Mouse (Mus musculus) embryo, embryonic 10 days (tissue): Measurements from ENCODE around the gene Arpc2.

Experiments
- DNase-seq: peaks from one replicate; pipeline ENCODE4 v3.0.0-alpha.2; 2015; ENCODE audit warnings: low spot score

Gene Arpc2

DNA sequence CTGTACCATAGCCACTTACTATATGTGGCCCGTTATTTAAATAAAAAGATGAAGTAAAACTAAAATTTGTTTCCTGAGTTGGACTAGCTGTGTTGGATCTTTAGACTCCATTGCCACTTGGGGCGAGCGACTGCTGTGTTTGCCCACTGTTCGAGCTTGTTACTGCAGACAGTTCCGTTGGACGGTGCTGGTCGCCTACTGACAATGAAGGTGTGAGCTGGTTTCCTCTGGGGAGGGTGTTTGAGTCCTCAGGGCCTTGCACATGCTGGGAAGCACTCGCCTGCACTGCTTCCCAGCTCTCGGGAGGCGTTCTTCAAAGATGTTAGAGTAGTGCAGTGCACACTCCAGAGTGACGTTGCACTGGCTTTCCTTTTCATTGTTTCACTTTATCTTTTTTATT, 3.7 kb downstream of the Arpc2 start:
- no peak for DNase-seq

DNA sequence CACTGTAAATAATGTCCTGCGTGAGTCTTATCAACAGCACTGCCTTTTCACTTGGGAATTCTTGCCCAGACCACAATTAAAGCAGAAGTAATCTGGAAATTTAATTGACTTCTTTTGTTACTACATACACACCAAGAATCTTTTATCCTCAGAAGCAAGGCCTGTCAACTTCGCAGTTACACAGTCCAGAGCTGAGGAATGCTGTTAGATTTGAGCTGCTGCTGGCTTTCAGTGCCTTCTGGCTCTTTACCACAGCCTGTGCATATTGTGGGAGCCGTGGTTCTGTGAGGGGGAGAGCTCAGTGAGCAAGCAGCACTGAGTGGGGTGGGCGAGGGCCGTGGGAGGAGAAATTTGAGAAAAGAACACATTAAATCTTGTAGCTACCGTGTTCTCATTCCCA, 4.4 kb downstream of the Arpc2 start:
- no peak for DNase-seq

DNA sequence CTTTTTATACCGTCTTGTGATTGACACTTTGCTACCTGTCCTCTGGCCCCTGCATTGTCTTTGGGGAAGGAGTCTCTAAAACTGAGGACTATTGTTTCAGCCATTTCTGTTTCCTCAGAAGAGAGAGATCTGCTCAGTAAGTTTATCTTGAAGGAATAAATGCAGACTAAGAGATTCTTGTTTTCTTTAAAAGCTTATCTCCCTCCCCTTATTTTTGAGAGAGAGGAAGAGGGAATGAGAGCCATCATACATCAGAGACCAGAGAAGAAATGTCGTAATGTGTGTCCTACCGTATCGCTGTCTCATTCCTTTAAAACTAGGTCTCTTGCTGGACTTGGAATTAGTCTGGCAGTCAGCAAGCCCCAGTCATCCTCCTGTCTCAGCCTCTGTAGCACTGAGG, 4.9 kb downstream of the Arpc2 start:
- DNase-seq: no peak

DNA sequence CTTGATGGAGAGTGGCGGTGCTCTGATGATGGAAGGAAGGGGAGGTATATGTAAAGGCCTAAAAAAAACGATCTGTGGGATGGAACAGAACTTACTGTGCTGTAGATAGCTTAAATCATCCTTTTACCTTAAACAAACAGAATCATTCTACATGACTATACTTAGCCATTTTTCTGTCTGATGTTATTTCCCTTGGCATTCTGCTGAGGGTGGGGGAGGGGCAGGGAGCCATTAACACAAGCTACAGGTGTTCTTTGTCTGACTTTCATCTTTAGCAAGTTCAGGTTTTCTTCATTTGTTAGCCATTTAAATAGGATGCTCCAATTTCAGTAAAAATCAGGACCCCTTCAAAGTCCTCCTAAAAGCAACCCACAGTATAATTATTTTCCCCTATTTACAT, 9.6 kb downstream of the Arpc2 start:
- DNase-seq: no peak

DNA sequence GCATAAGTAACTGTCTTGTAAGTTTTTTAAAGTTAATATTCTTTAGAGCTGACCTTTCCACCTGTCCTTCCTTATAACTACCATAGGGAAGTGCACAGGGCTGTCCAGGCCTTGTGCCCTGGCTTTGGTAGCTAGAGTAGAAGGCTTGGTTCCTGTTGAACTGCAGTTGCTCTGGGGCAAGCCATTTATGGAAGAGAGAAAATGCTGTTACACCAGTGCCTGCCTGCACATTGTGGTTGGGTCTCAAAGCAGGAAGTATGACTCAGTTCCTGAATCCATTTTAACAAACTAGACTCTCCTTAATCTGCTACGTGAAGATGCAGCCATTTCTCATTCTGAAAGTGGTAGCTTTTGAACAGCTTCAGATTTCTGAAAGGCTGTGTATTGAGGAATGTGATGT, 12.9 kb downstream of the Arpc2 start:
- no peak for DNase-seq

DNA sequence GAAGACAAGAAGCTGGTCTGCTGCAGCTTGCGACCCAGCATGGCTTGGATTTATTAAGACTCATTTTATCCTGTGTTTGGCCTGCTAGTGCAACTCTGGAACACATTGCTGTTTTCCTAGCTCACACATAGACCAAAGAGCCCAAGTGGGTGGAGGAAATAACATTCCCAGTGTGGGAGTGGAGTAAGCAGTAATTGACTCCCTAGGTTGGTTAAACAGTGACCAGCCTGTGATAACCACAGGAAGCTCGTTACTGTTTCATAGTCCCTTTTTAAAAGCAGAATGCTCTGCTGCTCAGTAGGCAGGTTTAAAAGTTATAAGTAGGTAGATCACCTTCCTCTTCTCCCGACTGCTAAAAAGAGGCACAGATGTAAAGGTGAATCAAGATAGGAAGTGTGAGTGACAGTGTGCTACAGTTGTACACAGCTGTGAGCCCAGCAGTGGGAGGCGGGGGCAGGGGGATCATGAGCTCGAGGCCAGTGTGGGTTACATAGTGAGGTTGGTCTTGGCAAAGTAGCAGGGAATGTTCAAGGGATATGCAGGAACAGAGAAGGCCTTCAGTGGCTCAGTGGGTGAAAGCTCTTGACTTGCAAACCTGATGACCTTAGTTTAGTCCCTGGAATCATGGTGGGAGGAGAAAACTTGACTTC, 13.6 kb downstream of the Arpc2 start:
- no peak for DNase-seq

DNA sequence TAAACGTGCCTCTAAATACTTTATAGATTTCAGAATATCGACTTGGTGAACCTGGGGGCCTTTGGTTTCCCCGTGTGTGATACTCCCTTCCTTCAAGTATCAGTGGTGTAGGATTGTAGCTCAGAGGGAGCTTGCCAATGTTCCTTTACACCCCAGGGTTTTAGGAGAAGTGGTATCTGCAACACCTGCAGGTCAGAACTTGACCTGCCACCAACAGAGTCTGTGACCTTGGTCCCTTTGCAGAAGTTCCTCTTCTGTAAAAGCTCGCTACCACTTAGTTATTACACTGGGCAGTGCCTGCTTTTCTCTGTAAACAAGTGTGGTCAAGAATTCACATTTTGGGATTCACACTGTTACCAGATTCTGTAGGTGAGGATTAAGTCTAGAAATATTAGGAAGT, 14.2 kb downstream of the Arpc2 start:
- no peak for DNase-seq

DNA sequence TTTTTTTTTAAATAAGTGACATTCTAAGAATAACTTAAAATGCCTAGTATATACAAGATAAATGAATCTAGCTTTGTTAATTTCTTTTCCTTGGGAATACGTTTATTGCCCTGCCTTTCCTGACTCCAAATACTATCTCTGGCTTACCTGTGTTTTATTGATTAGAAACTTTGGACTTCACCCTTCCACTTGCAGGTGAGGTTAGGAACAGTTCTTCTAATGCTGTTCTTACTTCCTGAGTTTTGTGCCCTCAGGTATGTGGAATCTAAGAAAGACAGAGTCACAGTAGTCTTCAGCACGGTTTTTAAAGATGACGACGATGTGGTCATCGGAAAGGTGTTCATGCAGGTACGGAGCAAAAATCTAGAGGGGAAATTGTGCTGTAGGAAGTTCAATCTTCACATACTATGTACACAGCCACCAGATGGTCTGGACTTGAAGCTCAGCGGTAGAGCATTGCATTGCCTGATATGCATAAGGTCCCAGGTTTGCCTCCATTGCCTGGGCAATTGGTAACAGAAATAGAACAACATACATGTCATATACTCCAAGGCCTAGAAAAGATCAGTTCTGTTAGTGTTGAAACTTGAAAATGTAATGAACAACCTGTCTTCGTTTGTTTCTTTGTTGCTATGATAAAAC, 19.9 kb downstream of the Arpc2 start:
- no peak for DNase-seq

DNA sequence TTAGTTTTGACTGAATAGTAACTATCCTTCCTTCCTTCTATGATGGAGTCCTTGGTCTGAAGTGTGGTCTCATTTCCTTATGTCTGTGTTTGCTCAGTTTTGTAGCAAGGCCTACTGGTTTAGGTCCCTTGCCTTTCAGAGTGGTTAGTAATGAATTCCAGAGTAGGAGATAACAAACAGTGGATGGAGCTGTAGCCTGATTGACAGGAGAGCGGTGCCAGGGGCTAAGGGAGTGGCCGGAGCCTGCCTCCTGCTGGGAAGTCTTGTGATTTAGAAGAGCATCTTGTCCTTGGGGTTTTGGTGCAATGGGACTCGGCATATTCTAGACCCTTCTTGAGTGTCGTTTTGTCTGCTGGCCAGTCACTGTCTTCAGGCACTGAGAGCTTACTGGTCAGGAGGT, 20.9 kb downstream of the Arpc2 start:
- no peak for DNase-seq

DNA sequence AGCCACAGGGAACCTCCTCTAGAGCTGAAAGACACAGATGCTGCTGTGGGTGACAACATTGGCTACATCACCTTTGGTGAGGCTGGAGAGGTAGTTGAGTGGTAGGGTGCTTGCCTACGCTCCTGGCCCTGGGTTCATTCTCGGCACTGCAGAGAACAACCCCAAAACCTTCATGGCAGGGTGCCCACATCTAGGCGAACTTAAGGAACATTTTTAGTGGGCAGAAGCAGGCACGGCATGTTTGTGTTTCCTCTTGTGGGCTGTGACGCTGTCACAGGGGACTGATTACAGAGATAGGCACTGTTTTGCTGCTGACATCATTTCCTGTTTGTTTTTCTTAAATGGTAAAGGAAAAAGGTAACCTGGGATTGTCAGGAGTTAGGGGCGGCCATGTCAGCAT, 26.6 kb downstream of the Arpc2 start:
- no peak for DNase-seq

DNA sequence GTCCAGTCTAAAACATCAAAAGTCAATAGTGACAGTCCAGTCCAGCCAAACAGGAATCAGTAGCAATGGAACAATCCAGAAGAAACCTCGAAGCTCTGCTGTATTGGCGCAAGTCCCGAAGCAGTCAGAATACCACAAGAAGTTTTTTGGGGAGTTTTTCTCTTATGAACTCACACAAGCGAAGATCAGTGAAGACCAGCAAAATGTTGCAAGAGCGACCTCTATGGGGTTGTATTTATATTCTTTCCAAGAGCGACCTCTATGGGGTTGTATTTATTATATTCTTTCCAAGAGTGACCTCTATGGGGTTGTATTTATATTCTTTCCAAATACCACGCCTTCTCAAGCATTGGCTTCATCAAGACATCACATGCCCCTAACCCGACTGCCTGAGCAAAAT, 32.9 kb downstream of the Arpc2 start:
- DNase-seq: no peak

DNA sequence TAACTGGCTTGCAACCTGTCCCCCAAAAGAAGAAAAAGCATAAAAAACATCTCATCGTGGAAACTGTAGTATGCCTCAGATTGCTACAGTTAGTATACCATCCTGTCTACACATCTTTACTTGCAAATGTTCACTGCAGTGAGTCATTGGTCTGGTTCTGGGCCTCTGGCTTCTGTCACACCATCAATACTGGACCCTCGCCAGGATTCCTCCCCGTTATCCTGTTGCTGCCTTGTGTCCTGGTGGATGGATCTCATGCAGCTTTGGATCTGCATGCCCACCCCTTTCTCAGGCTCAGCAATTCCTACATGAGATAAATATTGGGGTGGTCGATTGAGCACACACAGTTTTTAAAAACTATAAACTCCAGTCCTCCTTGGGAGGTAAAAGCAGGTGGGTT, 35.8 kb downstream of the Arpc2 start:
- no peak for DNase-seq

DNA sequence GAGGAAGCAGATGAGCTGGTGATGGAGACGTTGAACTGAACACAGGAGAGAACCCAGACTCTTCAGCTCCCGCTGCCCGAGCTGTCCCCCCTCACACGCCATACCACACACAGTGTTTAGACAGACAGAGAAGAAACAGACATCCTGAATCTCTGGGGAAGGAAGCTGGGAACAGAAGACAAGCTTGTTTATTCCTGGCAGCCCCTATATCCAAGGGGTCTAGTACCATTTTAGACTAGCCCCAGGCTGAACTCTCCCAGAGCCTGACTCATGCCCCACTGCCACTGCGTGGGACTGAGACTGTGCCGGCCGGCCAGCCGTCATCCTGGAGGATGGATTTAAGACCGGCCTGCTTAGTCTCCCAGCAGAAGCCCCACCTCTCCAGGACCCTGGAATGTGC, 39.1 kb downstream of the Arpc2 start:
- DNase-seq: peak; percentile 62

DNA sequence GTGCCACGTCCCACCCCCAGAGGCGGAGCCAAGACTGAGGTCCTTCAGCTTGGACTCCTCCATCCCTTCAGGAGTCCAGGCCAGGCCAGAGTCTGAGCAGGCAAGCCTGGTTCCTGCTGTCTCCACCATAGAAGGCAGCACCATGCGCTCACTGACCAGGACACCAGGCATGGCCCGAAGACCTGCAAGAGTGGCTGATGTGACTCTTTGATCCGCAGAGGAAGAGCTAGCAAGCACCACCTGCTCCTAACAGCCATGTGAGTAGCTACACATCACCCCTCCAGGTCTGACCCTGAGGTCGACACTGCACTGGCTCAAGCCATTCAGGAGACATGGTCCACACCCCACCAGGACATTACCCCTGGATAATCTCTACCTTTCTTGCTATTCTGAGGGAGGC, 41.2 kb downstream of the Arpc2 start:
- no peak for DNase-seq

DNA sequence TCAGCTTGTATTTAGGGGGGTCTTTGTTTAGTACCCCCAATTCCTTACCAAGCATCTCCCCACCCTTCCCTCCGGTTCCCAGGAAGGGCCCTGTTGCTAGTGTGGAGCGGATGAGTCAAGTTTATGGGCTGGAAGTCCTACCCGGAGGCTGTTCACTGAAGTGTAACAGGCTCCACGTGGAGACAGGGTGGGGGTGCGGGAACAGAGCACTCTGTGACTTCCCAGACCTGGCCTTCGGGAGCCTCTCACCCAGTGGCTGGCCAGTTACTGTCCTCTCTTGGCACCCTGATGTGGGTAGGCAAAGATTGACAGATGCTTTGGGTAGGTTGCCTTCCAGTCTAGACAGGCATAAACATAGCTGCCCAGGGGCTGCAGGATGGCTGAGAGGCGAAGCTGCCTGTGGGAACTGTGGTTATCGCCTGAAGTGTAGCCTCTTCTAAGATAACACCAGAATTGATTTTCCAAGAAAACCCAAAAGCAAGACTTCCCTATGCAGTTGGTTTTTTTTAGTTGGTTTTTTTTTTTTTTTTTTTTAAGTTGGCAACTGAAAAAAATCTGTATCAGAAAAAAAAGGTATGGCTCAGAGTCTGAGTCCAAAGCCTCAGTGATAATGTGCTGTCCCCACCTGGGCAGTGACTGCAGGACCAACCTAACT, 42.1 kb downstream of the Arpc2 start:
- DNase-seq: no peak

DNA sequence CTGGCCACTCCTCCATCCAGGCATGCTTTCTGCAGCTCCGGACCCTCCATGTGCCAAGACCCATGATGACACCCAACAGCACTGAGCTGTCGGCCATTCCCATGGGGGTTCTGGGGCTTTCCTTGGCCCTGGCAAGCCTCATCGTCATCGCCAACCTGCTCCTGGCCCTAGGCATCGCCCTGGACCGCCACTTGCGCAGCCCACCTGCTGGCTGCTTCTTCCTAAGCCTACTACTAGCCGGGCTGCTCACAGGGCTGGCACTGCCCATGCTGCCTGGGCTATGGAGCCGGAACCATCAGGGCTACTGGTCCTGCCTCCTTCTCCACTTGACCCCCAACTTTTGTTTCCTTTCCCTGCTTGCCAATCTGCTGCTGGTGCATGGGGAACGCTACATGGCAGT, 42.7 kb downstream of the Arpc2 start, which contains the start of gene Gpbar1:
Gene Gpbar1 (plus strand): TSS at position 13 of the 400 bp plus-strand sequence.
- no peak for DNase-seq

DNA sequence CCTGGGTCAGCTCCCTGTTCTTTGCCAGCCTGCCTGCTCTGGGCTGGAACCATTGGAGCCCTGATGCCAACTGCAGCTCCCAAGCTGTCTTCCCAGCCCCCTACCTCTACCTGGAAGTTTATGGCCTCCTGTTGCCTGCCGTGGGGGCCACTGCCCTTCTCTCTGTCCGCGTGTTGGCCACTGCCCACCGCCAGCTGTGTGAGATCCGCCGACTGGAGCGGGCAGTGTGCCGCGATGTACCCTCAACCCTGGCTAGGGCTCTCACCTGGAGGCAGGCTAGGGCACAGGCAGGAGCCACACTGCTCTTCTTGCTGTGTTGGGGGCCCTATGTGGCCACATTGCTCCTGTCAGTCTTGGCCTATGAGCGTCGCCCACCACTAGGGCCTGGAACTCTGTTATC, 43.1 kb downstream of the Arpc2 start:
- DNase-seq: no peak

DNA sequence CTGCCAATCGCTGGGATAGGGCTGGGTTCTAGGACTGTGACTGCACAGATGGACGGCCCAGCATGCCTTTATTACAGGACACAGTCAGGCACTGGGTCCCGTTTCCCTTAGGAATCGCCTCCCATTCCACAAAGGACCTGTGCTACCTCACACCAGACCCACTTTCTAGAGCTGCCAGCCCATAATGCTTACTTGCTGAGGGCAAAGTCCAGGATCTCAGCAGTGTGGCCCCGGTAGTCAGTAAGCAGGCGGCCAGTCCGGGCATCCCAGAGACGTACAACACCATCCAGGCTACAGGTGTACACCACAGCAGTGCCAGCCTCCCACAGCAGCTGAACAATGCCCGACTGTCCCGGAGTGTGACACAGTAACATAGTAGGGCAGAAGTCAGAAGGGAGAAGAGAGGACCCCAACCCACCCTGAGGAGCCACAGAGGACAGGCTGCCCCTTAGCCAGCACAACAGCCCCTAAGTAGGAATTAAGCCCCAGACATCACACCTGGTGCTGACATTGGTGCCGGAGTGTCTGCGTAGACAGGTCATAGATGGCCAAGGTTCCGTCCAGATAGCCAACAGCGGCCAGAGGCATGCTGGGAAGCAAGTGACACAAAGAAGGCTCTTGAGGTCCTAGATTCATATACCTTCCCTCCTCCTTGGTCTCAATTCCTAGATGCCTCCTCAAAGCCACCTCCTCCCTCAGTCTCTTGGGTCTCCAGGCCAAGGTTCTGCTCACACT, 44.9 kb downstream of the Arpc2 start:
- no peak for DNase-seq

DNA sequence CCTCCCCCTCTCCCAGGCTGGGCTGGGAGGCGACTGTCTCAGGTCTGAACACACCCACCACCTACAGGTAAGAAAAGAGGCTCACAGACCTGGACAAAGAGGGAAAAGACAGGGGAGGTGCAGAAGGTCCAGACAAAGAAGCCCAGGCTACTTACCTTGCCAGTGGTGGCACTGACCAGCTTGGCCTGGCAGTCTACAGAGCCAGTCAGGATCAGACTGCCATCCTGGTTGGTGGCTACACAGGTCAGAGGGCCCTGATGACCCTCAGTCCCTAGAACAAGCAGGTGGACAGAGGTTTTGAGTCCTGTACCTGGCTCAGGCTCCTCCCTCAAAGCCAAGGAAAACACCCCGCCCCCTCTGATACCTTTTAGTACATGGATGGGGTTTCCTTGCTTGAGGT, 45.5 kb downstream of the Arpc2 start:
- no peak for DNase-seq

DNA sequence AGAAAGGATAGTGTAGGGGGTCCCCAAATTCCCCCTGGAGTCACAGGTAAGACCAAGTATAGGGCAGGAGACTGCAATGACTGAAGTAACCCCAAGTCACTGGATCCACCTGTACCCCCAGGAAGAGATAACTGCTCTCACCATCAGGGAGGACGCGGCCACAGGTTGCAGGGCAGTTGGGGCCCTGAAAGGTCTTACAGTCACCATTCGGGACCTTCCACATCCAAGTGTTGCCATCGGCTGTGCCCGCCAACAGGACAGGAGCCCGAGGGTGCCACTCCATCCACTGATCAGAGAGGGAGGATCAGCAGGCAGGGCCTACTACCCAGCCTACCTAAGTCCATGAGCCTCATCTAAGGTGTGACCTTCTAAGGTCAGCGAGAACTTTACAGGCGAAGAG, 46.0 kb downstream of the Arpc2 start:
- DNase-seq: no peak

DNA sequence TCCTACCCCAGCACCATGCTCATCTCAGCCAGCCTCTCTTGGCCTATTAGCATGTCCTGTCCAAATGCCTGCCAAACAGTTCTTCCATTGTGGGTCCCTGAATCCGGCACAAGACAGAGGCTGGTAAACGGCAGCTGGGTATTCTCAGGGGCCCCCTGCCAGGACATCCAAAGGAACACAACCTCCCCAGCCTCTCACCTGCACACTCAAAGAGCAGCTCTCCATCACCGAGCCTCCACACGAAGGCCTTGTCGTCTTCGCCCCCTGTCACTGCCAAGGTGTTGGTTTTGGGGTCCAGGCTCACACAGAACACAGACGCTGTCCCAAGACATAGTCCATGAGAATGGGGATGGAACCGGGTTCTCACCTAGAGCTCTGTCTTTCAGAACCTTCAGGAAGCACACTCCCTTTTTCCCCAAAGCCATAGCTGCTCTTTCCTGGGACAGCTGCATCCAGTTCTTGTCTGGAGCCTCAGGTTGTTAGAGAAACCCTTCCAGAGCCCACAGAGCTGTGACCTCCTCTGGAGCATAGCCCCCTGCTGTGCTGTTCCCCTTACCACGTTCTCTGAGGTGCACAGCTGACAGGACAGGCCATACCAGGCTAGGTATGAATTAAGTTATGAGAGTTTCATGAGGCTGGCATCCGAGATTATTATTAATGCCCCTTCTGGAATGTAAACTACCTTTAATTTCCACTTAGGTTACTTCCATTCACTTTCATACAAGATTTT, 47.2 kb downstream of the Arpc2 start:
- DNase-seq: no peak
